Mouse (Mus musculus): Measurements from ENCODE around the gene Gm26992.

DNA sequence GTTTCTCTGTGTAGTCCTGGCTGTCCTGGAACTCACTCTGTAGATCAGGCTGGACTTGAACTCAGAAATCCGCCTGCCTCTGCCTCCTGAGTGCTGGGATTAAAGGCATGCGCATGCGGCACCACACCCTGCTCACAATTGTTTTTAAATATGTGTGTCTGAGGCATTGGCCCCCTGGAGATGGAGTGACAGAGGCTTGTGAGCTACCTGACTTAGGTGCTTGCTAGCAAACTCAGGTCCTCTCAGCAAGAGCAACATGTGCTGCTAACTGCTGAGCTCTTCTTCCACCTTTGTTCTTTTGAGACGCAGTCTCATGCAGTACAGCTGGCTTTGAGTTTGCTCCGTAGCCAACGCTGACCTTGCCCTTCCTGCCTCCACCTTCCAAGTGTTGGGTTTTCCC is 31.0 kb downstream of the Gm26992 start:
- TF ChIP-seq CTCF (IDR thresholded peaks at IDR 0.05; ENCODE audit: borderline replicate concordance, insufficient read depth, low read depth, low read length) (no peak), POLR2A (IDR thresholded peaks at IDR 0.05; ENCODE audit: borderline replicate concordance, insufficient read depth, low read length) (no peak)

Data from cerebellum, adult 2 months (tissue).